Comparison of ENCODE assay signal across 12 mouse cellular contexts in the genomic region with DNA sequence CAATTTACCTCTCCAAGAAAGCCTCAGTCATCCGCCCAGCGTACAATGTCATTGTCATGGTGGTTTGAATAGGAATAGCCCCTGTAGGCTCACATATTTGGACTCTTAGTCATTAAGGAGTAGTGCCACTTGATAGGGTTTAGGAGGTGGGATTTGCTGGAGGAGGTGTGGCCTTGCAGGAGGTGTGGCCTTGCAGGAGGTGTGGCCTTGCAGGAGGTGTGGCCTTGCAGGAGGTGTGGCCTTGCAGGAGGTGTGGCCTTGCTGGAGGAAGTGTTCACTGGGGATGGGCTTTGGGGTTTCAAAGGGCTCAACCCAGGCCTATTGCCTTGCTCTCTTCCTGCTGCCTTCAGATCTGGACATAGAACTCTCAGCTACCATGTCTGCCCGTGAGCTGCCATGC.
"Had no signal": no experiment of that assay in that cellular context is flagged by ENCODE, and none has a peak within 500 bp of the region (broad histone marks: within the 10 kb centered on the region; RNA-seq: fewer than 3 reads in every experiment).

No protein-coding gene starts in this region.

- DNase-seq: kidney, adult 18-20 months; kidney, postnatal 14 days; layer of hippocampus, postnatal 36 days; lung, adult 18-20 months; midbrain, embryonic 14.5 days; thymus, postnatal 4 days had no signal

- H3K36me3 ChIP-seq: kidney, embryonic 15.5 days; limb, embryonic 15.5 days; neural tube, embryonic 12.5 days had no signal

- H3K9ac ChIP-seq: kidney, embryonic 15.5 days; limb, embryonic 15.5 days; liver, embryonic 14.5 days; neural tube, embryonic 12.5 days had no signal

- H3K9me3 ChIP-seq: kidney, embryonic 15.5 days; limb, embryonic 15.5 days; neural tube, embryonic 12.5 days had no signal

- H3K27ac ChIP-seq: kidney, embryonic 15.5 days; limb, embryonic 15.5 days; liver, embryonic 14.5 days; neural tube, embryonic 12.5 days; stomach, postnatal 0 days had no signal

- H3K4me3 ChIP-seq: kidney, embryonic 15.5 days; limb, embryonic 15.5 days; myocyte; neural tube, embryonic 12.5 days had no signal

- H3K4me2 ChIP-seq: kidney, embryonic 15.5 days; limb, embryonic 15.5 days; neural tube, embryonic 12.5 days had no signal

- H3K27me3 ChIP-seq: kidney, embryonic 15.5 days; limb, embryonic 15.5 days; neural tube, embryonic 12.5 days had no signal
